Mouse (Mus musculus) T-helper 2 cell (primary cell): ENCODE results near the gene Mbd3.
"Not testable (repeated sequence)": the region's sequence is repeated elsewhere in the genome, so short reads cannot be mapped to it uniquely, and the experiment has no call there.

Experiments used
- in situ Hi-C: fragments of 300-600 bp; cut with MboI, MseI; formaldehyde crosslinking; loops from one replicate; pipeline ENCODE4 v1.15.1; 2025; ENCODE audit warnings: high pct_unique_total_duplicates

Mbd3 gene

GRCm38 (mm10) chr10:80369995-80370747 lies 29.2 kb downstream of the Mbd3 start:
- in situ Hi-C loops = no loop called here

GRCm38 (mm10) chr10:80368392-80368791 lies 31.0 kb downstream of the Mbd3 start:
- in situ Hi-C loops = no loop called here

- in situ Hi-C loops = no loop called here
Measured at GRCm38 (mm10) chr10:80367954-80368353, 31.4 kb downstream of the Mbd3 start.

- in situ Hi-C loops = no loop called here
Measured at GRCm38 (mm10) chr10:80365736-80366135, 33.6 kb downstream of the Mbd3 start.

- in situ Hi-C loops = no loop called here
Measured at GRCm38 (mm10) chr10:80363734-80364133, 35.6 kb downstream of the Mbd3 start.

GRCm38 (mm10) chr10:80357994-80358639 lies 41.2 kb downstream of the Mbd3 start:
- in situ Hi-C loops = no loop called here

GRCm38 (mm10) chr10:80357336-80357735 lies 42.0 kb downstream of the Mbd3 start:
- in situ Hi-C loops = no loop called here

GRCm38 (mm10) chr10:80356737-80357136 lies 42.6 kb downstream of the Mbd3 start:
- in situ Hi-C loops = no loop called here

- in situ Hi-C loops = no loop called here
Measured at GRCm38 (mm10) chr10:80356001-80356682, 43.2 kb downstream of the Mbd3 start, which contains the start of gene Plk5. Plk5 (plus strand) TSS chr10:80356459.

- in situ Hi-C loops = no loop called here
Measured at GRCm38 (mm10) chr10:80355431-80355830, 43.9 kb downstream of the Mbd3 start.

- in situ Hi-C loops = no loop called here
Measured at GRCm38 (mm10) chr10:80352727-80353126, 46.6 kb downstream of the Mbd3 start.

GRCm38 (mm10) chr10:80351896-80352295 lies 47.5 kb downstream of the Mbd3 start:
- in situ Hi-C loops = no loop called here

GRCm38 (mm10) chr10:80350292-80350691 lies 49.1 kb downstream of the Mbd3 start:
- in situ Hi-C loops = no loop called here

- in situ Hi-C loops = no loop called here
Measured at GRCm38 (mm10) chr10:80348981-80349380, 50.4 kb downstream of the Mbd3 start.

- in situ Hi-C loops = no loop called here
Measured at GRCm38 (mm10) chr10:80348244-80348781, 51.0 kb downstream of the Mbd3 start, which contains the start of gene Adamtsl5. Adamtsl5 (minus strand) TSS chr10:80348412.

- in situ Hi-C loops = no loop called here
Measured at GRCm38 (mm10) chr10:80347514-80347967, 51.8 kb downstream of the Mbd3 start.

GRCm38 (mm10) chr10:80345929-80346328 lies 53.4 kb downstream of the Mbd3 start:
- in situ Hi-C loops = not testable (repeated sequence)

GRCm38 (mm10) chr10:80345122-80345521 lies 54.2 kb downstream of the Mbd3 start:
- in situ Hi-C loops = no loop called here

GRCm38 (mm10) chr10:80344131-80344661 lies 55.2 kb downstream of the Mbd3 start:
- in situ Hi-C loops = no loop called here

GRCm38 (mm10) chr10:80343425-80343895 lies 55.9 kb downstream of the Mbd3 start:
- in situ Hi-C loops = no loop called here

GRCm38 (mm10) chr10:80342749-80343424 lies 56.5 kb downstream of the Mbd3 start:
- in situ Hi-C loops = no loop called here
